Mouse (Mus musculus): ENCODE measurements around the gene Cry1. TPM values are rescaled to one million over a fixed set of nuclear protein-coding genes. Genes with fewer than 3 reads are reported as not detected.

Gene Cry1
- total and polyA plus RNA-seq, 2 experiments from 2014 or later = 22.1 to 34.8 TPM

- peak; percentile 95 for DNase-seq (ENCODE audit: low spot score)
- peak; percentile 35; the same call in 1 of the 2 replicates for TF ChIP-seq CTCF (IDR thresholded peaks at IDR 0.05)
- Histone ChIP-seq H3K27me3 (ENCODE audit: insufficient read depth, low read length) (no peaks in the 10 kb centered on the region), H3K4me3 (ENCODE audit: low read depth, low read length) (peak within 1 kb of the TSS; percentile 97), H3K9me3 (ENCODE audit: low read length) (no peaks in the 10 kb centered on the region), H3K36me3 (ENCODE audit: insufficient read depth, low read length) (no peaks in the 10 kb centered on the region), H3K9ac (replicated peaks; ENCODE audit: low read length, poor library complexity, severe bottlenecking) (peak within 1 kb of the TSS; percentile 95), H3K4me1 (ENCODE audit: insufficient read depth, low read length) (no peaks in the 10 kb centered on the region), H3K4me2 (ENCODE audit: low read depth, low read length, poor library complexity, severe bottlenecking) (peak within 1 kb of the TSS; percentile 90), H3K27ac (ENCODE audit: low read depth, low read length) (peak within 1 kb of the TSS; percentile 92)
- WGBS = under 1% methylated on average over 40 of the region's 96 CpGs
- ATAC-seq (ENCODE audit: low FRiP score) = peak; percentile 95
Measured at GRCm38 (mm10) chr10:85102247-85103084, 82.4 kb downstream of the Cry1 start, which contains the start of the genes Fhl4 and Tmem263. Fhl4 (minus strand) TSS chr10:85102495. Tmem263 (plus strand) TSS chr10:85102627.

- Histone ChIP-seq H3K27me3 (ENCODE audit: insufficient read depth, low read length) (no peaks in the 10 kb centered on the region), H3K27ac (ENCODE audit: low read depth, low read length) (peak overlapping the region; percentile 92), H3K4me3 (ENCODE audit: low read depth, low read length) (peak overlapping the region; percentile 97), H3K4me1 (ENCODE audit: insufficient read depth, low read length) (no peaks in the 10 kb centered on the region), H3K9ac (replicated peaks; ENCODE audit: low read length, poor library complexity, severe bottlenecking) (peak overlapping the region; percentile 95), H3K9me3 (ENCODE audit: low read length) (no peaks in the 10 kb centered on the region), H3K36me3 (ENCODE audit: insufficient read depth, low read length) (no peaks in the 10 kb centered on the region), H3K4me2 (ENCODE audit: low read depth, low read length, poor library complexity, severe bottlenecking) (peak overlapping the region; percentile 90)
- no peak for TF ChIP-seq CTCF (IDR thresholded peaks at IDR 0.05)
- under 1% methylated on average over 10 of the region's 10 CpGs for WGBS
- DNase-seq (ENCODE audit: low spot score) (no peak), ATAC-seq (ENCODE audit: low FRiP score) (peak; percentile 38; the same call in 1 of the 2 replicates)
Measured at GRCm38 (mm10) chr10:85101841-85102240, 83.0 kb downstream of the Cry1 start.

Other genes with a start within 250 kb of the Cry1 start
- 1.7 and 2.0 TPM in 2 replicates for gene Fhl4, start 82.6 kb downstream of the Cry1 start, total RNA-seq (2014; rRNA removed)
- 2.1 TPM in 2 replicates for gene Fhl4, start 82.6 kb downstream of the Cry1 start, polyA plus RNA-seq (2015; fragmentation: Nextera tagmentation; extraction: Ambion mirVana)
- gene Tmem263, start 82.4 kb downstream of the Cry1 start, total RNA-seq (2014; rRNA removed) = 29.6 and 33.5 TPM in 2 replicates
- gene Tmem263, start 82.4 kb downstream of the Cry1 start, polyA plus RNA-seq (2015; fragmentation: Nextera tagmentation; extraction: Ambion mirVana) = 44.2 and 46.5 TPM in 2 replicates
- gene Mterf2, start 57.0 kb downstream of the Cry1 start, total RNA-seq (2014; rRNA removed) = 32.7 and 39.5 TPM in 2 replicates
- 19.8 and 21.3 TPM in 2 replicates for gene Mterf2, start 57.0 kb downstream of the Cry1 start, polyA plus RNA-seq (2015; fragmentation: Nextera tagmentation; extraction: Ambion mirVana)
- 47.4 and 47.6 TPM in 2 replicates for gene Btbd11, start 201.8 kb upstream of the Cry1 start, total RNA-seq (2014; rRNA removed)
- 17.1 and 18.9 TPM in 2 replicates for gene Btbd11, start 201.8 kb upstream of the Cry1 start, polyA plus RNA-seq (2015; fragmentation: Nextera tagmentation; extraction: Ambion mirVana)